Mouse (Mus musculus) testis, adult 2 months (tissue): Measurements from ENCODE around the gene Ablim2.

Source experiments
- CTCF ChIP-seq: fragments of 200-500 bp; IDR thresholded peaks from 2 replicates; pipeline ENCODE4 v1.5.1; 2012; ENCODE audit warnings: low read depth, mild to moderate bottlenecking, inconsistent platforms, low read length, moderate library complexity; ENCODE audit not compliant: control insufficient read depth, insufficient read depth, insufficient replicate concordance
- POLR2A ChIP-seq: fragments of 200-500 bp; IDR thresholded peaks from 2 replicates; pipeline ENCODE4 v1.6.1; 2012; ENCODE audit warnings: low read depth, mild to moderate bottlenecking, inconsistent platforms, low read length, moderate library complexity; ENCODE audit not compliant: control insufficient read depth

- TF ChIP-seq CTCF (no peak), POLR2A (no peak)
These were observed 81.6 kb downstream of the Ablim2 start for GRCm38 (mm10) chr5:35839262-35839661.
